Mouse (Mus musculus) lung, postnatal 0 days (tissue): Measurements from ENCODE around the gene Bnipl.

ENCODE experiments used
- CTCF ChIP-seq: IDR thresholded peaks from 2 replicates; pipeline ENCODE4 v1.5.1; 2016; ENCODE audit warnings: antibody characterized with exemption, mild to moderate bottlenecking
- EP300 ChIP-seq: IDR thresholded peaks from 2 replicates; pipeline ENCODE4 v1.6.1; 2016; ENCODE audit warnings: antibody characterized with exemption, mild to moderate bottlenecking, control low read depth

GRCm38 (mm10) chr3:95294316-95294715 lies 43.3 kb upstream of the Bnipl start:
- TF ChIP-seq CTCF, result no peak
- TF ChIP-seq EP300, result no peak
